Mouse (Mus musculus) forebrain, postnatal 0 days (tissue): Measurements from ENCODE around the gene Jun. TPM values are rescaled to one million over a fixed set of nuclear protein-coding genes. Genes with fewer than 3 reads are reported as not detected.

ENCODE experiments used
- ATAC-seq: fragments of 200-750 bp; cut with Nextera tagmentation; 2 replicates; pipeline ENCODE4 v1.8.0; 2017; ENCODE audit warnings: mild to moderate bottlenecking, moderate library complexity
- DNase-seq: peaks from one replicate; pipeline ENCODE4 v3.0.0-alpha.2; 2015
- H3K27ac ChIP-seq: fragments of 300-500 bp; sonication (generic); 2 replicates; pipeline ENCODE4 v1.5.1; 2014; ENCODE audit warnings: low read depth, mild to moderate bottlenecking, antibody characterized with exemption, low read length, moderate library complexity, mixed read lengths
- H3K27me3 ChIP-seq: fragments of 300-500 bp; sonication (generic); 2 replicates; pipeline ENCODE4 v1.6.1; 2014; ENCODE audit warnings: mild to moderate bottlenecking, low read length, mixed read lengths; ENCODE audit not compliant: insufficient read depth
- H3K36me3 ChIP-seq: fragments of 300-500 bp; sonication (generic); 2 replicates; pipeline ENCODE4 v1.6.1; 2014; ENCODE audit warnings: mild to moderate bottlenecking, moderate library complexity; ENCODE audit not compliant: insufficient read depth
- H3K4me1 ChIP-seq: fragments of 300-500 bp; sonication (generic); 2 replicates; pipeline ENCODE4 v1.6.1; 2014; ENCODE audit warnings: antibody characterized with exemption; ENCODE audit not compliant: insufficient read depth
- H3K4me2 ChIP-seq: fragments of 300-500 bp; sonication (generic); 2 replicates; pipeline ENCODE4 v1.6.1; 2014; ENCODE audit warnings: low read depth, mild to moderate bottlenecking, moderate library complexity
- H3K4me3 ChIP-seq: fragments of 300-500 bp; sonication (generic); 2 replicates; pipeline ENCODE4 v1.5.1; 2014; ENCODE audit warnings: low read depth, low read length, mixed read lengths
- H3K9ac ChIP-seq: fragments of 300-500 bp; sonication (generic); 2 replicates; pipeline ENCODE4 v1.6.1; 2014; ENCODE audit warnings: mild to moderate bottlenecking
- H3K9me3 ChIP-seq: fragments of 300-500 bp; sonication (generic); 2 replicates; pipeline ENCODE4 v1.6.1; 2016; ENCODE audit warnings: low read length
- CTCF ChIP-seq: sonication (generic); IDR thresholded peaks from 2 replicates; pipeline ENCODE4 v1.5.1; 2016; ENCODE audit warnings: antibody characterized with exemption, control low read depth, low read depth
- WGBS: fragments of 180-500 bp; shearing (Covaris S2); extraction: QIAGEN DNeasy Blood & Tissue Kit; methylation state at CpG from one replicate; pipeline ENCODE4 v1.1.7; 2014; 5-methylcytosine and 5-hydroxymethylcytosine counted together
- polyA plus RNA-seq: library from polyadenylated mRNA; unstranded; fragments of >200 nt; fragmentation: Nextera tagmentation; extraction: Ambion mirVana; gene quantifications from 2 replicates; pipeline ENCODE4 v1.2.1, GENCODE M21; 2015
- total RNA-seq: library from RNA; depleted of rRNA; stranded (reverse); fragments of >200 nt; gene quantifications from 2 replicates; pipeline ENCODE4 v1.2.3, GENCODE M21; 2014; rRNA removed

Jun gene
- total and polyA plus RNA-seq, 2 experiments from 2014 or later, result 42.9 to 50.1 TPM

DNA sequence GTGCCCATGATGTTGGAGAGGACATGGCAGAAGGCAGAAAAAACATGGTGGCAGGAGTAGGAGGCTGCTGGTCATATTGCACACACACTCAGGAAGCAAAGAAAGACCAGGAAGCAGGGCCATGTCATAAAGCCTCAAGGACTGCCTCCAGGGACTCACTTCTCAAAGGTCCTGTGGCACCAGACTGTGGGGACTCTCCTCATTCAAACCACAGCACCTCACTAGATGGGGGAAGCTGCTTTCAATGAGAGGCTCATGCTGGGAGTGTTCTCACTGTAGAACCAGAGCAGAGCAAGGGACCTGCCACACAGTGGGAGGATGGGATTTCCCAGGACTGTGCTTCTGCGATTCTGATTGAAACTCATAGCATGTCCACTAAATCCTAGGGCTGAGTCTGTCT, 51.9 kb downstream of the Jun start:
- Histone ChIP-seq H3K27ac (no peak overlapping the region), H3K27me3 (no peaks in the 10 kb centered on the region), H3K9me3 (no peaks in the 10 kb centered on the region), H3K4me3 (no peak overlapping the region), H3K4me1 (no peaks in the 10 kb centered on the region), H3K36me3 (no peaks in the 10 kb centered on the region), H3K4me2 (no peak overlapping the region), H3K9ac (no peak overlapping the region)
- ATAC-seq (no peak), DNase-seq (no peak)
- no peak for TF ChIP-seq CTCF
- WGBS, result 76% methylated on average over 1 of the region's 1 CpGs

DNA sequence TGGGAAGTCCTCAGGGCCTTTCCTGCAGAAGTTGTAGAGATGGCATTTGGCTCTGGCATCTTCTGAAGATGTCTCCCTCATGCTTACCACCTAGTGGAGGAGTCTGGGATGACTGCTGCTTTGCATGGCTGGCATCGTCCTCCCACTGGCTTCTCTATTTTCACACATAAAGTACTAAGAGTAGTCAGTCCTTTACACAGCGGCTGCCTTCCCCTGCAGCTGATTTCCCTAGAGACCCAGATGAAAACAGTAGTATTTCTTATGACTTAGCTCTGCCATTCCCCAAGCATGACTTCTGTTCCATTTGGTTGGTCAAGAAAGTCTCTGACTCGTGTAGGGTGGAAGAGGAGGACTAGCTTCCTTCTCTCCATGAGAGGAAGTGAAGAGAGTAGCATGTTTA, 52.8 kb downstream of the Jun start:
- Histone ChIP-seq H3K9ac (no peak overlapping the region), H3K4me2 (no peak overlapping the region), H3K4me1 (no peaks in the 10 kb centered on the region), H3K27me3 (no peaks in the 10 kb centered on the region), H3K36me3 (no peaks in the 10 kb centered on the region), H3K9me3 (no peaks in the 10 kb centered on the region), H3K27ac (no peak overlapping the region), H3K4me3 (no peak overlapping the region)
- ATAC-seq (no peak), DNase-seq (no peak)
- TF ChIP-seq CTCF, result peak; percentile 29; the same call in 1 of the 2 replicates
- 76% methylated on average over 3 of the region's 3 CpGs for WGBS

Other genes starting within 250 kb of the Jun start
- 0.31 TPM in 1 of 2 replicates, not detected in the other for gene Eqtn, start 123.4 kb downstream of the Jun start, total RNA-seq
- gene Eqtn, start 123.4 kb downstream of the Jun start, polyA plus RNA-seq, result not detected in 2 replicates
- gene Mysm1, start 73.1 kb downstream of the Jun start, total RNA-seq, result 24.3 and 31.3 TPM in 2 replicates
- 13.3 and 21.3 TPM in 2 replicates for gene Mysm1, start 73.1 kb downstream of the Jun start, polyA plus RNA-seq